ENCODE assay signal across 28 mouse cellular contexts in the genomic region with DNA sequence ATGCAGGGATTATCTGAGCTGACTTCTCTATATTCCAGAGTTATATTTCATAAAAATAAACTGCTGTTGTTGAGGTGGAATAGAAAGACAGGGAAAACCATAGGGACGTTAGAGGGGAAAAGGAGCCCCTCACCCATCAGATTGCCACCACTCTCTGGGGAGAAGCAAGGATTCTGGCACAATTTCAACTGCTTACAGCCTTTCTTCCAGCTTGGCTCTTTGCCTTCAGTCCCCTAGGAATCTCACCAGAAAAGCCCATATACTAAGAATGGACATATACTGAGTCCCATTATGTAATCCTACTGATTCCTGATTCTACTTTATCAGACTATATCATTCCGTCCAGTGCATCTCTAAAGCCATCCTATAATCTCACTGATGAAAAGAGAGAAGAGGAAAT. TPM values are rescaled to one million over a fixed set of nuclear protein-coding genes. Genes with fewer than 3 reads are reported as not detected.
DNase-seq lines count a peak whose midpoint lies in the region; ATAC-seq and TF ChIP-seq lines count a peak whose summit lies in the region.
"Had no signal": no experiment of that assay in that cellular context is flagged by ENCODE, and none has a peak within 500 bp of the region (broad histone marks: within the 10 kb centered on the region; RNA-seq: fewer than 3 reads in every experiment).

No protein-coding gene starts in this region.

- no peaks in the 10 kb centered on the region for H3K27me3 ChIP-seq in forebrain, embryonic 14.5 days (replicated peaks; ENCODE audit: control insufficient read depth, insufficient read depth, low read length)
- no peaks in the 10 kb centered on the region for H3K27me3 ChIP-seq in forebrain, embryonic 12.5 days
- no peaks in the 10 kb centered on the region for H3K27me3 ChIP-seq in midbrain, postnatal 0 days (ENCODE audit: insufficient read depth, low read length)
- H3K27me3 ChIP-seq in midbrain, embryonic 16.5 days (ENCODE audit: control insufficient read depth, insufficient read depth, low read depth, low read length) = no peaks in the 10 kb centered on the region
- H3K27me3 ChIP-seq: CH12.LX; forebrain, embryonic 15.5 days; heart, embryonic 12.5 days; heart, embryonic 15.5 days had no signal

- H3K4me3 ChIP-seq in forebrain, embryonic 14.5 days (ENCODE audit: low read depth, low read length) = no peak overlapping the region
- H3K4me3 ChIP-seq in forebrain, embryonic 12.5 days (replicated peaks) = no peak overlapping the region
- no peak overlapping the region for H3K4me3 ChIP-seq in midbrain, postnatal 0 days (ENCODE audit: low read depth, low read length)
- no peak overlapping the region for H3K4me3 ChIP-seq in midbrain, embryonic 16.5 days (ENCODE audit: low read depth, low read length)
- H3K4me3 ChIP-seq: forebrain, embryonic 10.5 days; forebrain, embryonic 15.5 days; heart, embryonic 12.5 days; heart, embryonic 15.5 days had no signal

- peak; percentile 50 for DNase-seq in forebrain, embryonic 14.5 days (ENCODE audit: low spot score)
- peak; percentile 11 for DNase-seq in left cerebral cortex, postnatal 4 days
- DNase-seq in left cerebral cortex, postnatal 14 days (ENCODE audit: low spot score in 2 of 2) = no peak
- DNase-seq in midbrain, postnatal 0 days (ENCODE audit: low spot score) = peak; percentile 47
- DNase-seq: adrenal gland, postnatal 10 days; adrenal gland, postnatal 36 days; B cell, adult 2 months; cerebellum, adult 11 months; cerebellum, adult 2 months; cerebellum, adult 9-11 months; gastrocnemius, postnatal 25 days; heart, adult 18-20 months; heart, postnatal 10 days; heart, postnatal 36 days had no signal

- no peaks in the 10 kb centered on the region for H3K4me1 ChIP-seq in forebrain, embryonic 14.5 days (ENCODE audit: control insufficient read depth, insufficient read depth, low read length)
- H3K4me1 ChIP-seq in forebrain, embryonic 12.5 days = no peaks in the 10 kb centered on the region
- H3K4me1 ChIP-seq in midbrain, postnatal 0 days (ENCODE audit: insufficient read depth, low read length) = no peaks in the 10 kb centered on the region
- no peaks in the 10 kb centered on the region for H3K4me1 ChIP-seq in midbrain, embryonic 16.5 days (ENCODE audit: control insufficient read depth, insufficient read depth, low read length)
- H3K4me1 ChIP-seq: forebrain, embryonic 10.5 days; heart, embryonic 12.5 days; heart, embryonic 15.5 days had no signal

- H3K4me2 ChIP-seq in forebrain, embryonic 14.5 days (ENCODE audit: low read length) = no peak overlapping the region
- H3K4me2 ChIP-seq in forebrain, embryonic 12.5 days = no peak overlapping the region
- H3K4me2 ChIP-seq in midbrain, postnatal 0 days (ENCODE audit: low read depth, low read length, poor library complexity, severe bottlenecking) = no peak overlapping the region
- no peak overlapping the region for H3K4me2 ChIP-seq in midbrain, embryonic 16.5 days (ENCODE audit: low read length)
- H3K4me2 ChIP-seq: forebrain, embryonic 15.5 days; heart, embryonic 12.5 days; heart, embryonic 15.5 days had no signal

- intact Hi-C loops in left cerebral cortex, postnatal 4 days (cut with DNase I) = no loop called here
- intact Hi-C loops in left cerebral cortex, postnatal 14 days (cut with DNase I) = no loop called here

- WGBS in forebrain, embryonic 14.5 days = 55% methylated on average over 2 of the region's 2 CpGs
- 77% methylated on average over 2 of the region's 2 CpGs for WGBS in forebrain, embryonic 12.5 days
- WGBS in midbrain, postnatal 0 days = 74% methylated on average over 2 of the region's 2 CpGs
- 61% methylated on average over 2 of the region's 2 CpGs for WGBS in midbrain, embryonic 16.5 days

- TF ChIP-seq CTCF in midbrain, postnatal 0 days (IDR thresholded peaks at IDR 0.05) = no peak

- no peak overlapping the region for H3K27ac ChIP-seq in forebrain, embryonic 14.5 days (ENCODE audit: low read depth, low read length)
- H3K27ac ChIP-seq in forebrain, embryonic 12.5 days = no peak overlapping the region
- H3K27ac ChIP-seq in midbrain, postnatal 0 days (ENCODE audit: low read depth, low read length) = no peak overlapping the region
- H3K27ac ChIP-seq in midbrain, embryonic 16.5 days (ENCODE audit: low read length) = no peak overlapping the region
- H3K27ac ChIP-seq: forebrain, embryonic 10.5 days; forebrain, embryonic 15.5 days; heart, embryonic 15.5 days had no signal

- ATAC-seq in forebrain, embryonic 14.5 days = no peak
- no peak for ATAC-seq in forebrain, embryonic 12.5 days (ENCODE audit: low FRiP score)
- ATAC-seq in midbrain, postnatal 0 days (ENCODE audit: low FRiP score) = no peak
- no peak for ATAC-seq in midbrain, embryonic 16.5 days
- ATAC-seq: forebrain, embryonic 15.5 days; hindbrain, embryonic 16.5 days; inflammation-experienced regulatory T-cells, adult 6 months; intestine, embryonic 16.5 days; Patski had no signal

- H3K36me3 ChIP-seq in forebrain, embryonic 14.5 days (ENCODE audit: control insufficient read depth, insufficient read depth, low read length) = no peaks in the 10 kb centered on the region
- H3K36me3 ChIP-seq in forebrain, embryonic 12.5 days (replicated peaks) = no peaks in the 10 kb centered on the region
- no peaks in the 10 kb centered on the region for H3K36me3 ChIP-seq in midbrain, postnatal 0 days (ENCODE audit: insufficient read depth, low read length)
- no peaks in the 10 kb centered on the region for H3K36me3 ChIP-seq in midbrain, embryonic 16.5 days (ENCODE audit: control insufficient read depth, insufficient read depth, low read length)
- H3K36me3 ChIP-seq: forebrain, embryonic 10.5 days; forebrain, embryonic 15.5 days; G1E; heart, embryonic 12.5 days; heart, embryonic 15.5 days had no signal

- H3K9ac ChIP-seq in forebrain, embryonic 14.5 days (ENCODE audit: low read length) = no peak overlapping the region
- H3K9ac ChIP-seq in forebrain, embryonic 12.5 days = no peak overlapping the region
- no peak overlapping the region for H3K9ac ChIP-seq in midbrain, postnatal 0 days (replicated peaks; ENCODE audit: low read length, poor library complexity, severe bottlenecking)
- no peak overlapping the region for H3K9ac ChIP-seq in midbrain, embryonic 16.5 days (ENCODE audit: low read depth, low read length)
- H3K9ac ChIP-seq: forebrain, embryonic 15.5 days; heart, embryonic 12.5 days; heart, embryonic 15.5 days had no signal

- no peaks in the 10 kb centered on the region for H3K9me3 ChIP-seq in forebrain, embryonic 14.5 days (replicated peaks; ENCODE audit: control insufficient read depth, low read length)
- no peaks in the 10 kb centered on the region for H3K9me3 ChIP-seq in forebrain, embryonic 12.5 days
- H3K9me3 ChIP-seq in midbrain, postnatal 0 days (ENCODE audit: low read length) = no peaks in the 10 kb centered on the region
- H3K9me3 ChIP-seq in midbrain, embryonic 16.5 days (replicated peaks; ENCODE audit: control insufficient read depth, low read length, poor library complexity, severe bottlenecking) = no peaks in the 10 kb centered on the region
- H3K9me3 ChIP-seq: forebrain, embryonic 10.5 days; forebrain, embryonic 15.5 days; G1E; heart, embryonic 12.5 days; heart, embryonic 15.5 days had no signal

RNA-seq across cellular contexts. Expression of gene Iqub, which starts 10.7 kb away (rescaled TPM):
- 2.0 and 2.1 TPM in 2 replicates for polyA plus RNA-seq in forebrain, embryonic 14.5 days (2014; fragmentation: Nextera tagmentation; extraction: Ambion mirVana)
- polyA plus RNA-seq in forebrain, embryonic 12.5 days (2016; fragmentation: Nextera tagmentation; extraction: Ambion mirVana) = 0.62 and 0.96 TPM in 2 replicates
- under 1 TPM; 0.50 to 0.54 TPM for total RNA-seq in left cerebral cortex, postnatal 4 days (2021)
- total RNA-seq in left cerebral cortex, postnatal 14 days (2021) = under 1 TPM; 0.79 to 0.95 TPM
- 1.5 and 1.8 TPM in 2 replicates for total RNA-seq in midbrain, postnatal 0 days (2014; rRNA removed)
- 0.70 and 0.86 TPM in 2 replicates for polyA plus RNA-seq in midbrain, postnatal 0 days (2015; fragmentation: Nextera tagmentation; extraction: Ambion mirVana)
- 1.9 TPM in 2 replicates for polyA plus RNA-seq in midbrain, embryonic 16.5 days (2015; fragmentation: Nextera tagmentation; extraction: Ambion mirVana)
- total RNA-seq: CH12.LX had no signal
- polyA plus RNA-seq: G1E; inflammation-experienced regulatory T-cells, adult 6 months; Patski had no signal

RNA-seq across cellular contexts. Expression of gene Ndufa5, which starts 23.7 kb away (rescaled TPM):
- polyA plus RNA-seq in forebrain, embryonic 14.5 days (2014; fragmentation: Nextera tagmentation; extraction: Ambion mirVana) = 308 and 346 TPM in 2 replicates
- 299 and 302 TPM in 2 replicates for polyA plus RNA-seq in forebrain, embryonic 12.5 days (2016; fragmentation: Nextera tagmentation; extraction: Ambion mirVana)
- total RNA-seq in left cerebral cortex, postnatal 4 days (2021) = 100 to 1,000 TPM; 182 to 193 TPM
- total RNA-seq in left cerebral cortex, postnatal 14 days (2021) = 100 to 1,000 TPM; 223 to 227 TPM
- total RNA-seq in midbrain, postnatal 0 days (2014; rRNA removed) = 34.2 and 53.8 TPM in 2 replicates
- 533 and 553 TPM in 2 replicates for polyA plus RNA-seq in midbrain, postnatal 0 days (2015; fragmentation: Nextera tagmentation; extraction: Ambion mirVana)
- polyA plus RNA-seq in midbrain, embryonic 16.5 days (2015; fragmentation: Nextera tagmentation; extraction: Ambion mirVana) = 410 and 412 TPM in 2 replicates

RNA-seq across cellular contexts. Expression of gene Asb15, which starts 23.8 kb away (rescaled TPM):
- polyA plus RNA-seq in forebrain, embryonic 14.5 days (2014; fragmentation: Nextera tagmentation; extraction: Ambion mirVana) = 0.06 TPM in 1 of 2 replicates, not detected in the other
- polyA plus RNA-seq in forebrain, embryonic 12.5 days (2016; fragmentation: Nextera tagmentation; extraction: Ambion mirVana) = not detected in 2 replicates
- total RNA-seq in left cerebral cortex, postnatal 4 days (2021) = not detected
- not detected for total RNA-seq in left cerebral cortex, postnatal 14 days (2021)
- total RNA-seq in midbrain, postnatal 0 days (2014; rRNA removed) = not detected in 2 replicates
- 0.05 TPM in 1 of 2 replicates, not detected in the other for polyA plus RNA-seq in midbrain, postnatal 0 days (2015; fragmentation: Nextera tagmentation; extraction: Ambion mirVana)
- polyA plus RNA-seq in midbrain, embryonic 16.5 days (2015; fragmentation: Nextera tagmentation; extraction: Ambion mirVana) = not detected in 2 replicates
- total RNA-seq: adrenal gland, postnatal 36 days; CH12.LX had no signal
- polyA plus RNA-seq: embryonic facial prominence, embryonic 11.5 days; forebrain, embryonic 10.5 days; forebrain, embryonic 15.5 days; G1E; heart, embryonic 12.5 days; hindbrain, embryonic 11.5 days; inflammation-experienced regulatory T-cells, adult 6 months; intestine, embryonic 16.5 days; Patski had no signal

Comparison
In these comparisons a context has a peak if more than half of its experiments do, and no peak if none do; other contexts are left out.
1. DNase-seq: peak in forebrain, embryonic 14.5 days (single experiment), left cerebral cortex, postnatal 4 days (single experiment) and midbrain, postnatal 0 days (single experiment); none in left cerebral cortex, postnatal 14 days (0 of 2).